Mouse (Mus musculus): ENCODE data around the gene Mtg1. TPM values are rescaled to one million over a fixed set of nuclear protein-coding genes. Genes with fewer than 3 reads are reported as not detected.
"Not testable (repeated sequence)": the region's sequence is repeated elsewhere in the genome, so short reads cannot be mapped to it uniquely, and the experiment has no call there.

Gene Mtg1
- total RNA-seq, 2 experiments from 2014 or later: 27.8 to 27.9 TPM

DNA sequence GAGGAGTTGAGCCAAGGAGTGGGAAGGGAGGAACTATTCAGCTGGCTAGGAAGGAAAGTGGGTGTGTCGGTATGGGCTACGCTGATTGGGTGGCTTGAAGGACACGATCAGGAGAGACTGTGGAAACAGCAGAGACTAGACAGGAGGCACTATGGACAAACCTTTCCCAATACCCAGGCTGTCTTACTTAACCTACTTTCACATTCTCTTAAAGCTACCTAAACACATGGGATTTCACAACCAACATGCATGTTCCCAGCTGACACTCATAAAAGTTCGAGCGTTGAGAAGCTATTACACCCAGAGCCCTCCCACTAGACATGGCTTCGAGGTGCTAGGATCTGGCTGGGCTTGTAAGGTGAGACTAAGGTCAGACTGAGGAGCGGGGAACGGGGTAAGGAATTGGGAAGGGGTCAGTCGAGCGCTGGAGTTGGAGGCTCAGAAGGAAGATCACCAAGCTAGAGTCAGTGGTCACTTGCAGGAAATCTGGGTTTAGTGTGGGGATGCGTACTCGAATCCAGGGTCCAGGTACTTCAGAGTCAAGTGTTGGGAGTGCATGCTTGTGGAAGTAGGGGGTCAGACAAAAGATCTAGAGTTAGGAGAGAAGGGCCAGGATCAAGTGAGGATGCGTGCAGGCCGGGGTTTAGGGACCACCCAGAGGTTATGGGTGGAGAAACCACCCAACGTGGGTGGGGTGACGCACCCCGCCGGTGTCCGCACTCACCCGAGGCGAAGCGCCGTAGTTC is 21.6 kb upstream of the Mtg1 start, which contains the start of gene Paox:
Paox (plus strand) TSS at position 217 of the 746 bp plus-strand sequence.
- TF ChIP-seq CTCF (conservative IDR thresholded peaks at IDR 0.05): no peak
- H3K27ac ChIP-seq: peak within 1 kb of the TSS; percentile 96
- DNase-seq (ENCODE audit: low spot score in 2 of 2): peak; percentile 50 to 76
- H3K4me3 ChIP-seq: peak within 1 kb of the TSS; percentile 96

DNA sequence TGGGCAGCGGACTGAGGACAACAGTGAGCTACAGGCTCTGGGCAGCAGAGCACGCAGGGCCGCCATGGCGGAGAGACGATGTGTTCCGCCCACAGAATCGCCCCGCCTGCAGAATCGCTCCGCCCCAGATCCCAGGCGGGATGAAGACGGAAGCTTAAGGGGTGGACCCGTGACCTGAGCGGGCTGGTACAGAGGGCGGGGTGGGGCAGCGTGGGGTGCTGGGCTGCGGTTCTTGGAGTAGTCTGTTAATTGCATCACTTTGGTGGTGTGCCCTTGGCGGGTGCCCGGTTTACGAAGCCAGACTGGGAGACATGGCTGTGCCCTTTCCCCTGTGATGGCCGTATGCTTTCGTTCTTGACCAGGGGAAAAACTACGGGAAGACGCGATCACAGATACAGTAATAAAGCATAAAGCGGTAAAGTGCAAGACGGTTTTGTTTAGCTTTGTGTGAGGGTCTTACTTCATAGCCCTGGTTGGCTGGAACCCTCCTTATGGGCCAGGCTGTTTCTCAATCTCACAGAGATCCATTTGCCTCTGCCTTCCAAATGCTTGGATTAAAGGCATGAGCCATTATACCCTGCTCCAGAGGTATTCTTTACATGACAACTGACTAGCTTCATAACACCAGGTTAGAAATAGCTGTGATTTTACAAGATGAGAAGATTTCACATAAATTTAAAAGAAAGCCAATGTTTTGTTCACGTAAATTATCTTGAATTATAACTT is 20.9 kb upstream of the Mtg1 start, which contains the start of gene Echs1:
Echs1 (minus strand) TSS at position 148 of the 726 bp plus-strand sequence.
- no peak for TF ChIP-seq CTCF (conservative IDR thresholded peaks at IDR 0.05)
- DNase-seq (ENCODE audit: low spot score in 2 of 2): peak; percentile 87 to 89
- H3K27ac ChIP-seq: peak within 1 kb of the TSS; percentile 96

DNA sequence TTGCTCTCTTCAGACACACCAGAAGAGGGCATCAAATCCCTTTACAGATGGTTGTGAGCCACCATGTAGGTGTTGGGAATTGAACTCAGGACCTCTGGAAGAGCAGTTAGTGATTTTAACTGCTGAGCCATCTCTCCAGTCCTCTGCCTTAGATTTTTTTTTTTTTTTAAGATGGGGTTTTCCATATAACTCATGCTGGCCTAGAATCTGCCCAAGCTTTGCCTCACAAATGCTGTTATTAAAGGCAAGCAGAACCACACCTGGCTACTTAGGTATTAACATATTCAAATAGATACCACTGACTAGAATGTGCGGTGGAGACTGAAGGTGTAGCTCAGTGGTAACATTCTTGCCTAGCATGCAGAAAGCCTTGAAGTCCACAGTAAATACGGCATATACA is 16.9 kb upstream of the Mtg1 start:
- no peak for DNase-seq (ENCODE audit: low spot score in 2 of 2)
- Histone ChIP-seq H3K4me3 (no peak overlapping the region), H3K27ac (no peak overlapping the region)
- no peak for TF ChIP-seq CTCF (conservative IDR thresholded peaks at IDR 0.05)

More for the DNA sequence above, 20.9 kb upstream of the Mtg1 start, which contains the start of gene Echs1:
- peak within 1 kb of the TSS; percentile 96 for H3K4me3 ChIP-seq

DNA sequence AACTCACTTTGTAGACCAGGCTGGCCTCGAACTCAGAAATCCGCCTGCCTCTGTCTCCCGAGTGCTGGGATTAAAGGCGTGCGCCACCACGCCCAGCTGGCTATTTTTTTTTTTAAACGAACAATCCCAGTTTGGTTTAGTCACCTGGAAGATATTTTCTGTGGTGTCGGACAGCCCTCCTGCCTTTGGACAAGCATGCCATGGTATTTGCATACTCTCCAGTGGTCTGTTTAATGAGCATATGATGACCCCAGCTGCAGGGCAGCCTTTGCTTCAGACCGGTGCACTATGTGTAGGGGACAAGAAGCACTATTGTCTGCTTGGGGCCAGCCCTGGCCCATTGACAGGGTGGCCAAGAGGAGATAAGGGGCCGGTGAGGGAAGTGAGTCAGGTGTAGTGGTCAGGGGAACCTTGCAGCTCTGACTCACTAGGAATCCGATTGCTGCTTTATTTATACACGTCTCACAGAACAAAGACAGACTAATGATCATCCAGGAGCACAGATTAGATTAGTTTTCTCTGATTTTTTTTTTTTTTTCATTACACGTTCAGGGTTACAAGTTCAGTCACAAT is 15.9 kb upstream of the Mtg1 start:
- TF ChIP-seq CTCF (conservative IDR thresholded peaks at IDR 0.05): no peak
- DNase-seq (ENCODE audit: low spot score in 2 of 2): no peak
- no peak overlapping the region for H3K27ac ChIP-seq
- no peak overlapping the region for H3K4me3 ChIP-seq

DNA sequence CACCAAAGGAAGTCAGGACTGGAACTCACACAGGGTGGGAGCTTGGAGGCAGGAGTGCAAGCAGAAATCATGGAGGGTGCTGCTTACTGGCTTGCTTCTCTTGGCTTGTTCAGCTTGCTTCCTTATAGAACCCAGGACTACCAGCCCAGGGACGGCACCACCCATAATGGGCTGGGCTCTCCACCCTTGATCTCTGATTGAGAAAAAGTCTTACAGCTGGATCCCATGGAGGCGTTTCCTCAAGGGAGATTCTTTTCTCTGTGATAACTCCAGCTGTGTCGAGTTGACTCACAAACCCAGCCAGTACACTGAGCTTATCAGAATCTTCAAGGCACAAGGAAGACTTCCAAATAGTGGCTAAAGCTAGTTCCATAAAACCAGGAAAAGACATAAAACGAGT is 14.6 kb upstream of the Mtg1 start:
- Histone ChIP-seq H3K4me3 (no peak overlapping the region), H3K27ac (no peak overlapping the region)
- DNase-seq (ENCODE audit: low spot score in 2 of 2): no peak
- no peak for TF ChIP-seq CTCF (conservative IDR thresholded peaks at IDR 0.05)

DNA sequence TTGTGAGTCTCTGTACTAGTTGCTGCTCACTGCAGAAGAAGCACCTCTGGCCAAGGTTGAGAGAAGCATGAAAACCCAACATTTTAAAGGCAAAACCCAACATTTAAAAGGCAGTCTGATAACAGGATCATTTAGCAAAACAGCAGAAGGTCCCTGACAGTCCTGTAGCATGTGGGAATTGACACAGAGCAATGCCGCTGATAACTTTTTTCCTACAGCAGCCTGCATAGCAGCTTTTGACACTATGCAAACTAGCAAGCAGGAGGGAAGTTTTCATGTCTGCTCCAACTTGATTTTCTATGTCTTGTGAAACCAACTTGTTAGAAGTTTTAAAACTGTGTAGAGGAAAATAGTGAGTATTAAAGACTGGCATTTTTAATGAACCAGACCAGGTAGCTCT is 13.0 kb upstream of the Mtg1 start:
- Histone ChIP-seq H3K4me3 (no peak overlapping the region), H3K27ac (no peak overlapping the region)
- TF ChIP-seq CTCF (conservative IDR thresholded peaks at IDR 0.05): no peak
- DNase-seq (ENCODE audit: low spot score in 2 of 2): no peak

DNA sequence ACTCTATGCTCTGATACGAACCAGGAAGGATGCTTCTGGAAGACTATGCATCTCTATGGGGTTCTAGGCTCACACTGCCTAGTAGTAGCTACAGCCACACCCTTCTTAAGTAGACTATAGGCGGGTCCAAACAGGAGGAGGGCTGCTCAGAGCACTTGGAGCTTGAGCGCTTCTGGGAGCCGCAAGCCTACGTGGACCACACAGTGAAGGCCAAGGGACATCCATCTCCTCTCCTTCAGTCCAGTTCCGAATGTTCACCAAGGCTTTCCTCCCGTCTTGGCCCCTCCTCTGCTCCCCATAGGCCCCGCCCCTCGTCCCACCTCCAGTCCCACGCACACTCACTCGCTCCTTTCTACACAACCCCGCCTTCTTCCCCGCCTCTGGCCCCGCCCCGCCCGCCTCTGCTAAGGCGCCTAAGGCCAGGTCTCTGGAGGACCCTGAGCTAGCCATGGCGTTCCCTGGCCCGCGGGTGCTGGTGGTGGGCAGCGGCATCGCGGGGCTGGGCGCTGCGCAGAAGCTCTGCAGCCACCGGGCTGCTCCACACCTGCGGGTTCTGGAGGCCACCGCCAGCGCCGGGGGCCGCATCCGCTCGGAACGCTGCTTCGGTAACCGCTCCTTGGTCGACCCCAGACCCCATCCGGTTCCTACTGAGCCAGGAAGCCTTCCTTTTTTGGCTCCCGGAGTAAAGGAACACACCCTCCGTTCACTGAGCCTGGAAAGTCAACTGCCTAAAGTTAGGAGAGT is 11.9 kb upstream of the Mtg1 start:
- TF ChIP-seq CTCF (conservative IDR thresholded peaks at IDR 0.05): no peak
- Histone ChIP-seq H3K4me3 (peak overlapping the region; percentile 61), H3K27ac (peak overlapping the region; percentile 87)
- peak; percentile 87 to 91 for DNase-seq (ENCODE audit: low spot score in 2 of 2)

DNA sequence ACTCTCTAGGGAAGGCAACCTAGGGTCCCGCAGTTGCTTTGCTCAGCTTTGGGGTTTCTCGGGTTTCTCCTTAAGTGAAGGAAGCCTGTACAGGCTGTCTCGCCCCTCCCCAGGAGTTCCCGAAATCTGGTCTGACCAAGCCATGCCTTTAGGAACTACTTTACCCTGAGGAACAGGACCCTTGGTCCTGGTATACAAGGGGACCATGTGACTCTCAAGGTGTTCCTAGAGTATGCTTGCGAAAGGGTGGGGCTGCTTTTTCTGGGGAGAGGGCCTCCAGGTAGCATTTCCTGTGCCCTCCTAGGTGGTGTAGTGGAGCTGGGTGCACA is 11.4 kb upstream of the Mtg1 start:
- Histone ChIP-seq H3K4me3 (peak overlapping the region; percentile 61), H3K27ac (peak overlapping the region; percentile 87)
- no peak for DNase-seq (ENCODE audit: low spot score in 2 of 2)
- no peak for TF ChIP-seq CTCF (conservative IDR thresholded peaks at IDR 0.05)

DNA sequence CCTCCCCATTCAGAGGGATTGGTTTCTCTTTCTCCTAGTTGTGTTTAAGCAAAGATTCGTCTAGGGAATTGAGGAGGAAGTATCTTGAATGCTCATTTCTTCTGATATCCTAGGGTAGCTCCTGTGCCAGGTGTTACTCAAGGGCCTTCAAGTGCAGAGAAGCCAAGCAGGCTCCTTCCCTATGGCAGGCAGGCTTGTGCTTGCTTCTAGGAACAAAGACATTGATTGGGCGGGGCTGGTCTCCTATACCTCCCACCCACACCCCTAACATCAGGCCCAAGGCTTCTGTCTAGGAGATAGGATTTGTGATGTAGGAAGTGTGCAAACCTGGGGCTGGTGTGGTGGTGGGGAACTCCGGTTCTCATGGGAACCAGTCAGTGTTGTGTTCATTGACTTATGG is 10.4 kb upstream of the Mtg1 start:
- H3K27ac ChIP-seq: no peak overlapping the region
- H3K4me3 ChIP-seq: no peak overlapping the region
- no peak for DNase-seq (ENCODE audit: low spot score in 2 of 2)
- no peak for TF ChIP-seq CTCF (conservative IDR thresholded peaks at IDR 0.05)

DNA sequence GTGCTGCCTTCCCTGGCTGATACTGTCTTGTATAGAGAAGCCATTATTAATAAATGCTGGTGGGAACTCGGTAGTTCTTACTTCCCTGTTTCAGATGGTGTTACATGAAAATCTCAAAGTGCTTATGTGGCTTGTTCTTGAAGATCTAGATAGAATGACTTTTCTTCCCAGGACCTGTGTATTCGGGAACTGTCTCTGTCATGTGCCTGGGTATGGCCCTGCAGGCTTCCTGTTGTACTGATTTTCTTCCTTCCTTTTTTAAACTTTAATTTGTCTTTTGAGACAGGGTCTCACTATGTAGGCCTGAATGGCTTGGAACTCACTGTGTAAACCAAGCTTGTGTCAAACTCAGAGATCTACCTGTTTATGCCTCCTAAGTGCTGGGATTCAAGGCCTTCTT is 9.5 kb upstream of the Mtg1 start:
- DNase-seq (ENCODE audit: low spot score in 2 of 2): no peak
- Histone ChIP-seq H3K4me3 (no peak overlapping the region), H3K27ac (no peak overlapping the region)
- TF ChIP-seq CTCF (conservative IDR thresholded peaks at IDR 0.05): no peak

DNA sequence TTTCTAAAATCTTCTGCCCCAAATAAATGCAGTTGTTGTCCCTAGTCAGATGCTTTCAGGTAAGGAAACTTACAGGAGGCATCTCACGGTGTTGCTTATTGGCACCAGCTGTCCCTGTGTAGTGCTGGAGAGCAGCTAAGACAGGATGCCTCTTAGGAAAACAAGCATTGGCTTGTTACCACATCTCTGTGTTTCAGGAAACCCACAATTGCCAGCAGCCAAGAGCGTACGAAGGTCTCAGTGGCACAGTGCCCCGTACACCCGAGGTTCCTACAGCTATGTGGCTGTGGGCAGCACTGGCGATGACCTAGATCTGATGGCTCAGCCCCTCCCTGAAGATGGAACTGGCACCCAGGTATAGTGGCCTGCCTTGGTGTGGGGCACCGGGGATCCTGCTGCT is 5.2 kb upstream of the Mtg1 start:
- DNase-seq (ENCODE audit: low spot score in 2 of 2); H3K27ac ChIP-seq; H3K4me3 ChIP-seq: not testable (repeated sequence)

DNA sequence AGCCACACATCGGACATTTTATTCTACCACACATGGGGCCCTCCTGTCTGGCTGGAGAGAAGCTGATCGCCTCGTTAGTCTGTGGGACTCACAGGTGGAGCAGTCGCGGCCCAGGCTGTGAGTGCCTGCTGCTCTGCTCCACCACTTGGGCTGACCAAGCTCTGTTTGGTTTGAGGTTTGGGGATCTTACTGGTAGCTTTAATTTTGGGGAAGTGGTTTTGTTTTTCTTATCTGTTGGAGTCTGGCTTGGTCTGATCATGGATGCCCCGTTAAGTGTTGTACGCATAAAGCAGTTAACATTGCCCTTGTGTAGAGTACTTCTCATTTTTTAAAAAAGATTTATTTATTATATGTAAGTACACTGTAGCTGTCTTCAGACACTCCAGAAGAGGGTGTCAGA is 3.3 kb upstream of the Mtg1 start:
- DNase-seq (ENCODE audit: low spot score in 2 of 2); H3K27ac ChIP-seq: not testable (repeated sequence)

More for the DNA sequence above, 3.3 kb upstream of the Mtg1 start:
- not testable (repeated sequence) for H3K4me3 ChIP-seq
